Mouse (Mus musculus): ENCODE measurements around the gene Primpol.

GRCm38 (mm10) chr8:46570673-46571072 is 46.3 kb downstream of the Primpol start:
- no peak for TF ChIP-seq CTCF (IDR thresholded peaks at IDR 0.05; ENCODE audit: low read depth, low read length)
- TF ChIP-seq POLR2A (IDR thresholded peaks at IDR 0.05; ENCODE audit: extremely low read depth, insufficient read depth, low read length) = no peak
